Mouse (Mus musculus): ENCODE data around the gene Prlr.

Prlr gene

GRCm38 (mm10) chr15:10332566-10332965, 155.5 kb downstream of the Prlr start:
- DNase-seq, result peak; percentile 39

GRCm38 (mm10) chr15:10338606-10339005, 161.6 kb downstream of the Prlr start:
- no peak for DNase-seq

GRCm38 (mm10) chr15:10347044-10347443, 170.0 kb downstream of the Prlr start:
- DNase-seq, result peak; percentile 18

- DNase-seq, result peak; percentile 69
Observed at GRCm38 (mm10) chr15:10358039-10358948, 181.3 kb downstream of the Prlr start, which contains the start of gene Agxt2. Agxt2 (plus strand) TSS chr15:10358532.

- no peak for DNase-seq
Observed at GRCm38 (mm10) chr15:10366331-10366730, 189.3 kb downstream of the Prlr start.

GRCm38 (mm10) chr15:10375404-10375803, 198.4 kb downstream of the Prlr start:
- no peak for DNase-seq

GRCm38 (mm10) chr15:10378338-10378959, 201.4 kb downstream of the Prlr start:
- DNase-seq, result no peak

GRCm38 (mm10) chr15:10379757-10380458, 202.9 kb downstream of the Prlr start:
- no peak for DNase-seq

- no peak for DNase-seq
Observed at GRCm38 (mm10) chr15:10387263-10387662, 210.2 kb downstream of the Prlr start.

Data from kidney, postnatal 14 days (tissue).